Mouse (Mus musculus) MEL (cell line): Measurements from ENCODE around the gene 4930564D02Rik. TPM values are rescaled to one million over a fixed set of nuclear protein-coding genes. Genes with fewer than 3 reads are reported as not detected.

Source experiments
- DNase-seq: peaks from one replicate; pipeline ENCODE4 v3.0.0; 2011; ENCODE audit warnings: low read depth, low spot score
- H3K27ac ChIP-seq: 2 replicates; pipeline ENCODE4 v1.5.1; 2012; ENCODE audit warnings: low read depth, mild to moderate bottlenecking, control low read depth, low read length, moderate library complexity; ENCODE audit not compliant: control insufficient read depth
- H3K27me3 ChIP-seq, 2 experiments: fragments of 150-350 bp in 1 of 2; sonication (generic) in 1 of 2; 2 replicates each; pipeline ENCODE4 v1.6.1; 2012; ENCODE audit warnings: low read length in 2 of 2, mild to moderate bottlenecking in 2 of 2, improper control_type of control experiment in 1 of 2, moderate library complexity in 1 of 2; ENCODE audit not compliant: insufficient read depth in 2 of 2, control insufficient read depth in 1 of 2
- H3K36me3 ChIP-seq, 2 experiments: 2 replicates each; pipeline ENCODE4 v1.6.1; 2012 to 2014; ENCODE audit warnings: low read length in 2 of 2, improper control_type of control experiment in 1 of 2, inconsistent platforms in 1 of 2, mild to moderate bottlenecking in 1 of 2; ENCODE audit not compliant: insufficient read depth in 2 of 2, control insufficient read depth in 1 of 2
- H3K4me1 ChIP-seq, 2 experiments: fragments of 150-350 bp in 1 of 2; sonication (generic) in 1 of 2; 2 replicates each; pipeline ENCODE4 v1.6.1; 2012; ENCODE audit warnings: low read length in 2 of 2, improper control_type of control experiment in 1 of 2, mild to moderate bottlenecking in 1 of 2; ENCODE audit not compliant: insufficient read depth in 2 of 2, control insufficient read depth in 1 of 2
- H3K4me3 ChIP-seq, 2 experiments: fragments of 150-350 bp in 1 of 2; sonication (generic) in 1 of 2; 2 replicates each; pipeline ENCODE4 v1.5.1; 2012; ENCODE audit warnings: low read depth in 2 of 2, low read length in 2 of 2, mild to moderate bottlenecking in 2 of 2, moderate library complexity in 2 of 2, control low read depth in 1 of 2, improper control_type of control experiment in 1 of 2; ENCODE audit not compliant: control insufficient read depth in 1 of 2, insufficient read depth in 1 of 2
- H3K79me2 ChIP-seq: 2 replicates; pipeline ENCODE4 v1.6.1; 2012; ENCODE audit warnings: mild to moderate bottlenecking, low read length, moderate library complexity; ENCODE audit not compliant: control insufficient read depth, poor library complexity, insufficient read depth
- H3K9ac ChIP-seq: 2 replicates; pipeline ENCODE4 v1.6.1; 2012; ENCODE audit warnings: low read depth, mild to moderate bottlenecking, control low read depth, low read length, moderate library complexity; ENCODE audit not compliant: control insufficient read depth, poor library complexity, severe bottlenecking
- H3K9me3 ChIP-seq: fragments of 150-350 bp; sonication (generic); replicated peaks from 2 replicates; pipeline ENCODE4 v1.6.1; 2012; ENCODE audit warnings: mild to moderate bottlenecking, low read length, improper control_type of control experiment, moderate library complexity; ENCODE audit not compliant: insufficient read depth
- BHLHE40 ChIP-seq: IDR thresholded peaks from 2 replicates; pipeline ENCODE4 v1.6.1; 2012; ENCODE audit warnings: low read depth, mild to moderate bottlenecking, inconsistent platforms, low read length, improper control_type of control experiment, borderline replicate concordance
- CHD2 ChIP-seq: IDR thresholded peaks from 2 replicates; pipeline ENCODE4 v1.6.1; 2011; ENCODE audit warnings: low read length, improper control_type of control experiment
- CTCF ChIP-seq, 3 experiments: IDR thresholded peaks in 2 of 3; conservative IDR thresholded peaks in 1 of 3; 2 replicates each; pipeline ENCODE4 v1.5.1; 2011 to 2012; ENCODE audit warnings: low read length in 3 of 3, low read depth in 2 of 3, mild to moderate bottlenecking in 2 of 3, improper control_type of control experiment in 1 of 3, inconsistent platforms in 1 of 3, mixed read lengths in 1 of 3, moderate library complexity in 1 of 3; ENCODE audit not compliant: control insufficient read depth in 1 of 3, insufficient read depth in 1 of 3, poor library complexity in 1 of 3, severe bottlenecking in 1 of 3
- ELF1 ChIP-seq: IDR thresholded peaks from 2 replicates; pipeline ENCODE4 v1.6.1; 2014; ENCODE audit warnings: low read depth, mild to moderate bottlenecking, inconsistent platforms, low read length, improper control_type of control experiment, moderate library complexity
- ETS1 ChIP-seq: IDR thresholded peaks from 2 replicates; pipeline ENCODE4 v1.6.1; 2012; ENCODE audit warnings: low read depth, mild to moderate bottlenecking, inconsistent platforms, low read length, improper control_type of control experiment, moderate library complexity
- GABPA ChIP-seq: IDR thresholded peaks from 2 replicates; pipeline ENCODE4 v1.6.1; 2012; ENCODE audit warnings: low read depth, mild to moderate bottlenecking, inconsistent platforms, low read length, improper control_type of control experiment, moderate library complexity
- GATA1 ChIP-seq: IDR thresholded peaks from 2 replicates; pipeline ENCODE4 v1.6.1; 2011; ENCODE audit warnings: low read depth, low read length, improper control_type of control experiment
- HCFC1 ChIP-seq: IDR thresholded peaks from 2 replicates; pipeline ENCODE4 v1.6.1; 2012; ENCODE audit warnings: low read depth, mild to moderate bottlenecking, inconsistent platforms, low read length, improper control_type of control experiment, moderate library complexity
- JUND ChIP-seq: IDR thresholded peaks from 2 replicates; pipeline ENCODE4 v1.6.1; 2011; ENCODE audit warnings: low read depth, mild to moderate bottlenecking, improper control_type of control experiment, low read length
- KAT2A ChIP-seq: conservative IDR thresholded peaks from 2 replicates; pipeline ENCODE4 v1.6.1; 2012; ENCODE audit warnings: low read depth, low read length, improper control_type of control experiment, inconsistent platforms
- MAFK ChIP-seq: IDR thresholded peaks from 2 replicates; pipeline ENCODE4 v1.6.1; 2011; ENCODE audit warnings: low read depth, mild to moderate bottlenecking, low read length, improper control_type of control experiment, borderline replicate concordance
- MAX ChIP-seq: IDR thresholded peaks from 2 replicates; pipeline ENCODE4 v1.6.1; 2011; ENCODE audit warnings: low read length, improper control_type of control experiment
- MAZ ChIP-seq: IDR thresholded peaks from 2 replicates; pipeline ENCODE4 v1.6.1; 2012; ENCODE audit warnings: low read depth, mild to moderate bottlenecking, inconsistent platforms, low read length, improper control_type of control experiment
- MEF2A ChIP-seq: IDR thresholded peaks from 2 replicates; pipeline ENCODE4 v1.6.1; 2014; ENCODE audit warnings: low read depth, mild to moderate bottlenecking, inconsistent platforms, low read length, improper control_type of control experiment; ENCODE audit not compliant: poor library complexity, insufficient replicate concordance, severe bottlenecking; ENCODE audit errors: extremely low read depth
- MXI1 ChIP-seq: IDR thresholded peaks from 2 replicates; pipeline ENCODE4 v1.6.1; 2011; ENCODE audit warnings: mild to moderate bottlenecking, low read depth, low read length, improper control_type of control experiment
- NELFE ChIP-seq: IDR thresholded peaks from 2 replicates; pipeline ENCODE4 v1.6.1; 2011; ENCODE audit warnings: low read depth, low read length, improper control_type of control experiment
- POLR2AphosphoS5 ChIP-seq: IDR thresholded peaks from 2 replicates; pipeline ENCODE4 v1.6.1; 2012; ENCODE audit warnings: low read depth, borderline replicate concordance, mild to moderate bottlenecking, inconsistent platforms, low read length, moderate library complexity, mixed read lengths
- RAD21 ChIP-seq: IDR thresholded peaks from 2 replicates; pipeline ENCODE4 v1.6.1; 2011; ENCODE audit warnings: mild to moderate bottlenecking, low read depth, low read length, improper control_type of control experiment
- RCOR1 ChIP-seq: IDR thresholded peaks from 2 replicates; pipeline ENCODE4 v1.6.1; 2012; ENCODE audit warnings: low read depth, mild to moderate bottlenecking, inconsistent platforms, low read length, improper control_type of control experiment
- SMC3 ChIP-seq: IDR thresholded peaks from 2 replicates; pipeline ENCODE4 v1.6.1; 2011; ENCODE audit warnings: low read depth, low read length, improper control_type of control experiment
- TAL1 ChIP-seq: IDR thresholded peaks from 2 replicates; pipeline ENCODE4 v1.6.1; 2012; ENCODE audit warnings: mild to moderate bottlenecking, inconsistent platforms, low read length, moderate library complexity, mixed read lengths
- TBP ChIP-seq: IDR thresholded peaks from 2 replicates; pipeline ENCODE4 v1.8.0; 2011; ENCODE audit warnings: low read depth, low read length, improper control_type of control experiment
- TCF12 ChIP-seq: IDR thresholded peaks from 2 replicates; pipeline ENCODE4 v1.6.1; 2014; ENCODE audit warnings: low read depth, mild to moderate bottlenecking, inconsistent platforms, low read length, improper control_type of control experiment, moderate library complexity
- UBTF ChIP-seq: IDR thresholded peaks from 2 replicates; pipeline ENCODE4 v1.6.1; 2012; ENCODE audit warnings: low read depth, mild to moderate bottlenecking, inconsistent platforms, low read length, improper control_type of control experiment, moderate library complexity, borderline replicate concordance; ENCODE audit not compliant: insufficient read depth
- USF2 ChIP-seq, 2 experiments: IDR thresholded peaks; 2 replicates each; pipeline ENCODE4 v1.6.1; 2011 to 2012; ENCODE audit warnings: improper control_type of control experiment in 2 of 2, low read length in 2 of 2, borderline replicate concordance in 1 of 2, inconsistent platforms in 1 of 2, low read depth in 1 of 2, mild to moderate bottlenecking in 1 of 2; ENCODE audit not compliant: insufficient read depth in 1 of 2
- ZKSCAN1 ChIP-seq: IDR thresholded peaks from 2 replicates; pipeline ENCODE4 v1.6.1; 2012; ENCODE audit warnings: low read depth, mild to moderate bottlenecking, inconsistent platforms, low read length, improper control_type of control experiment, moderate library complexity
- polyA plus RNA-seq, 2 experiments: library from polyadenylated mRNA; stranded (reverse) in 1 of 2; unstranded in 1 of 2; fragments of >175 nt in 1 of 2; fragments of >200 nt in 1 of 2; gene quantifications; 2 replicates each; pipeline versions ENCODE4 v1.2.1 to v1.2.4; 2012; ENCODE audit warnings: low replicate concordance in 2 of 2, low read depth in 1 of 2; ENCODE audit not compliant: insufficient read length in 2 of 2, insufficient read depth in 1 of 2, missing spikeins in 1 of 2
- total RNA-seq: library from RNA; depleted of rRNA; stranded (reverse); fragments of 300-350 nt; gene quantifications from 2 replicates; pipeline ENCODE4 v1.2.3, GENCODE M21; 2012

Gene 4930564D02Rik
- total and polyA plus RNA-seq, 3 experiments: not detected

GRCm38 (mm10) chr3:105040983-105041625 is 25.5 kb upstream of the 4930564D02Rik start:
- DNase-seq: no peak
- Histone ChIP-seq H3K4me1 (no peaks in the 10 kb centered on the region), H3K9me3 (no peaks in the 10 kb centered on the region), H3K79me2 (no peaks in the 10 kb centered on the region), H3K27ac (no peak overlapping the region), H3K9ac (no peak overlapping the region), H3K4me3 (no peak overlapping the region), H3K36me3 (no peaks in the 10 kb centered on the region), H3K27me3 (peaks cover 0 to 5% of the 10 kb centered on the region in 2 experiments; a peak in 3 of 4 replicates)
- TF ChIP-seq ELF1: no peak
- TF ChIP-seq ZKSCAN1: no peak
- TF ChIP-seq TCF12: no peak
- TF ChIP-seq MAZ: no peak
- no peak for TF ChIP-seq GABPA
- TF ChIP-seq MAX: no peak
- no peak for TF ChIP-seq RCOR1
- no peak for TF ChIP-seq USF2 (IDR thresholded peaks at IDR 0.05; ENCODE audit: borderline replicate concordance in 1 of 2, insufficient read depth in 1 of 2, low read depth in 1 of 2, low read length in 2 of 2)
- TF ChIP-seq RAD21: no peak
- TF ChIP-seq SMC3: no peak
- TF ChIP-seq ETS1: no peak
- no peak for TF ChIP-seq CHD2
- no peak for TF ChIP-seq POLR2AphosphoS5
- TF ChIP-seq NELFE: no peak
- no peak for TF ChIP-seq MEF2A
- no peak for TF ChIP-seq GATA1
- no peak for TF ChIP-seq KAT2A

GRCm38 (mm10) chr3:105043746-105044145 is 22.9 kb upstream of the 4930564D02Rik start:
- DNase-seq: no peak
- H3K4me3 ChIP-seq: no peak overlapping the region
- no peaks in the 10 kb centered on the region for H3K9me3 ChIP-seq
- no peaks in the 10 kb centered on the region for H3K36me3 ChIP-seq
- H3K27ac ChIP-seq: no peak overlapping the region
- no peak overlapping the region for H3K9ac ChIP-seq
- TF ChIP-seq MAX: no peak
- TF ChIP-seq RAD21: no peak
- TF ChIP-seq SMC3: no peak
- TF ChIP-seq POLR2AphosphoS5: no peak
- TF ChIP-seq MXI1: no peak
- no peak for TF ChIP-seq GABPA
- no peak for TF ChIP-seq ELF1
- no peak for TF ChIP-seq TAL1
- TF ChIP-seq HCFC1: no peak
- no peak for TF ChIP-seq CTCF (IDR thresholded peaks at IDR 0.05 in 2 of 3, conservative IDR thresholded peaks at IDR 0.05 in 1 of 3; ENCODE audit: control insufficient read depth in 1 of 3, insufficient read depth in 1 of 3, low read depth in 2 of 3, low read length in 3 of 3, poor library complexity in 1 of 3, severe bottlenecking in 1 of 3)
- no peak for TF ChIP-seq TCF12
- TF ChIP-seq MAFK: no peak
- TF ChIP-seq TBP: no peak
- TF ChIP-seq UBTF: no peak
- no peak for TF ChIP-seq MEF2A
- TF ChIP-seq BHLHE40: no peak
- no peak for TF ChIP-seq JUND
- no peaks in the 10 kb centered on the region for H3K4me1 ChIP-seq
- peaks cover 0 to 5% of the 10 kb centered on the region in 2 experiments; a peak in 3 of 4 replicates for H3K27me3 ChIP-seq
- H3K79me2 ChIP-seq: no peaks in the 10 kb centered on the region
